Mouse (Mus musculus): Measurements from ENCODE around the gene Apol7b.
"Not testable (repeated sequence)": the region's sequence is repeated elsewhere in the genome, so short reads cannot be mapped to it uniquely, and the experiment has no call there.

Gene Apol7b

DNA sequence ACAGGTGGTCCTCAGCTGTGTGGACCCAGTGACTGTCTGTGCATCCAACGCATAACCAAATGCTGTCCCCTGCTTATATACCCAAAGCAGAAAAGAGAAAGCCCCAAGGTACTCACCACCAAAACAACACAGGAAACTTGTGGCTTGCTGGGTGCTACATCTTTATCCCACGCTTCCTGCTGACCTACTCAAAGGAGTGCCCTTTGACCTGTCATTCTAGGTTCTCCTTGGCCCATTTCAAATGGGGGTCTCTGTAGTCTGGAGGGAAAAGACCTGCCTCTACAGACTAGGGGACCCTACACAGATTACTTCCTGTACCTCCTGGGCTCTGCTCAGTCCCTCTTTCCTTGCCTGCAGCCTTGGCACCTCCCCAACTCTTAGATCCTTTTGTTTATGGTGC lies at the start of gene Apol7b:
Gene Apol7b (minus strand): TSS at position 101 of the 400 bp plus-strand sequence.
- not testable (repeated sequence) for DNase-seq (ENCODE audit: extremely low spot score)

DNA sequence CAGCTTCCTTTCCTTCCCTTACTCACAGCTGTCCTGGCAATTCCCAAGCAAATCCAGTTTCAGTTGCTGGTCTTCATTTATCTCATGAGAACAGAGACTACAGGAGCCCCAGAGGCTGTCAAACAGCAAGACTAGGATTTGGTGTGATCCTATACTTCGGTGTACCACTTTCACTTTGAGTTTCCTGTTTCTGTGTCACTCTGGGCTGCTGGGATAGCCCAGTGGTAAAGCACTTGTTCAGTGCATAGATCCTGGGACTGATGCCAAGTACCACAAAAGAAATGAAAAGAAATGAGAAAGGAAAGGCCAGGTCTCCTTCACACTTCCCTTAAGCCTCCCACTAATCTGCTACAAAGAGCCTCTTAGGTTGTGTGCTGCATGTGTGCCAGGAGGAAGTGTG lies 47.4 kb upstream of the Apol7b start:
- DNase-seq (ENCODE audit: extremely low spot score), result not testable (repeated sequence)

DNA sequence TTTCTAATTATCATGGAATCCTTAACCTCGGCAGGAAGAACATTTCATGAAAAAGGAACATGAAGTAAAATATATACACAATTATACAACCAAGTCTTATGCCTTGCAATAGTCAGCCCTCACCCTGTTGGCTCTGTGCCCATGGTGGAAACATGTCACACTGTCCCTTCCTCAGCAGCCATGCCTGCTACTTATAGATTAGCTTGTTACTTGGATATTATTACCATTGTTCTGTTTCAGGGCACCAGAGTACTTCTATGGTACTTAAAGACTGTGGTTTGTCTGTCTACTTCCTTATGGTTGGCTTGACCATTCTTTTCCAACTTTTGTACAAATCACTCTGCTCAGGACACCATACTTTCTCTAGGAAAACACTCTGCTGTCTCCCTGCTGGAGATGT lies 45.9 kb upstream of the Apol7b start:
- not testable (repeated sequence) for DNase-seq (ENCODE audit: extremely low spot score)

DNA sequence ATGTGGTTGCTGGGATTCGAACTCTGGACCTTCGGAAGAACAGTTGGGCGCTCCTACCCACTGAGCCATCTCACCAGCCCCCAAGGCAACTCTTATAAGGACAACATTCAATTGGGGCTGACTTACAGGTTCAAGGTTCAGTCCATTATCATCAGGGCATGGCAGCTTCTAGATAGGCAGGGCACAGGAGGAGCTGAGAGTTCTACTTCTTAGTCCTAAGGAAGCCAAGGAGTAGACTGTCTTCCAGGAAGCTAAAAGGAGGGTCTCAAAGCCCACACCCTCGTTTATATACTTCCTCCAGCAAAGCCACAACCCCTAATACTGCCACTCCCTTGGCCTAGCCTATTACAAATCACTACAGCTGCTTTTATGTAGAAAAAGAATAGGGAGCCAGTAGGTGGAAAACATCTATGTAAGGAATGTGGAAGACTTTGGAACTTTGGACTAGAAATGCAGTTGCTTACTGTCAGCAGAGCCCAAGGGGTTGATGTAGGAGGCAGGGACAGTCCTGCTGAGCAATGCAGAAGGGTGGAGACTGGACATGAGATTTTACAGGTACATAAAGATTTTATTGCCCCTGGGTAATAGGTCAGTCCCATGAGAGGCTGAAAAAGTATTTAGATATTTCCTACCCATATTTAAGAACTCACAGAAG lies 35.0 kb upstream of the Apol7b start:
- no peak for DNase-seq (ENCODE audit: extremely low spot score)

DNA sequence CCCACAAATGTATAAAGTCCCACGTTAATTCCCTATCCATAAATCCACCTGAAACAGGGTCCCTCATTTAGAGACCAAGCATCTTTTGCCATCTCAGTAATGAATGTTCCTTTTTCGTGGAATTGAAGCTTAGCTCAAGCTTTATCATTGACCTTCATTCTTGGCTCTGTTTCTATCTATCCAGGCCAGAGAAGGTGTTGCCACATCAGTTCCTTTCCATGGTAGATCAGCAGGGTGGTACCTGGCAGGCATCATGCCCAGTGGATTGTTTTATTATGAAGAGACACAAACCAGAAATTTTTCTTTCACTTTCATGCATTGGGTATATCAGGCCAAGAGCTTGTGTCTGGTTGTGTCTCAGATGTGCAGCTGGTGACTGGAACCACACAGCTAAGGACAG lies 29.4 kb upstream of the Apol7b start, which contains the start of gene Apol10a:
Gene Apol10a (plus strand): TSS at position 355 of the 400 bp plus-strand sequence.
- not testable (repeated sequence) for DNase-seq (ENCODE audit: extremely low spot score)

- DNase-seq (ENCODE audit: extremely low spot score), result not testable (repeated sequence)
Observed at GRCm38 (mm10) chr15:77474699-77475390, 27.6 kb upstream of the Apol7b start.

GRCm38 (mm10) chr15:77449927-77450326 lies 2.6 kb upstream of the Apol7b start:
- DNase-seq (ENCODE audit: extremely low spot score), result peak; percentile 1

- not testable (repeated sequence) for DNase-seq (ENCODE audit: extremely low spot score)
Observed at GRCm38 (mm10) chr15:77445668-77446067, 1.6 kb downstream of the Apol7b start.

DNA sequence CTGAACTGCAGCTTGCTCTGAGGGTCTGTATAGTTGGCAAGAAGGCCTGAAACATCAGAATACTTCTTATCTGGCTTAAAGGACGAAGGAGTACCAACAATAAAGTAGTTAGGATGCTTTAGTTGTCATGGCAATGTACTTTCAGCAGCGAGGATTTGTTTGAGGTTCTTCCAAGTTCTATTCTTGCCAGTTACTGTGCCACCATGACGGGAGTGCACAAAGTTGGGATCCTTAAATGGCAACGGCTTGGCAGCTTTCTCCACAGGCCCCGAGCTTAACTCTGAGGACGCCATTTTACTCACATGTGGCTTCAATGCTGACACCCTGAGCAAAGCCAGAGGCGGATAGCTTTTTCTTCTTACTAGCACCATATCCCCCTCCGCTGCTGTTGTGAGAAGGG lies 2.5 kb downstream of the Apol7b start:
- DNase-seq (ENCODE audit: extremely low spot score), result not testable (repeated sequence)

GRCm38 (mm10) chr15:77428690-77429448 lies 18.4 kb downstream of the Apol7b start:
- DNase-seq (ENCODE audit: extremely low spot score), result not testable (repeated sequence)

DNA sequence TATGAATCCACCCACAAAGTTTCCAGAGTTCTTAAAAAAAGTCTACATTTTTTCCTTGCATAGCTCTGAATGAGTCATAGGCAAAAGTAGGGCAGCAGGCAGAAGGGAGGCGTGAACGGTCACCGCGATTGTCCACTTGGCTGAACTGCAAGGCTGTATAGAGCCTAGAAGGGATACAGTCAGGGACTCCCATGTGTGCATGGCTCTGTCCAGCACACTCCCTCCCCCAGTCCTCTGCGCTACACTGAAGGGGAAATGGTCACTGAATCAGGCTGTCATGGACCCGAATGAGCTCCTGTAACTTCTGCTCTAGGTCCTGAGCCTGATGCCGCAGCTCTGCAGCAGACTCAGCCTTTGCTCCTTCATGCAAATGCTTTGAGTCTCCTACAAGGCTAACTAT lies 24.4 kb downstream of the Apol7b start:
- not testable (repeated sequence) for DNase-seq (ENCODE audit: extremely low spot score)

DNA sequence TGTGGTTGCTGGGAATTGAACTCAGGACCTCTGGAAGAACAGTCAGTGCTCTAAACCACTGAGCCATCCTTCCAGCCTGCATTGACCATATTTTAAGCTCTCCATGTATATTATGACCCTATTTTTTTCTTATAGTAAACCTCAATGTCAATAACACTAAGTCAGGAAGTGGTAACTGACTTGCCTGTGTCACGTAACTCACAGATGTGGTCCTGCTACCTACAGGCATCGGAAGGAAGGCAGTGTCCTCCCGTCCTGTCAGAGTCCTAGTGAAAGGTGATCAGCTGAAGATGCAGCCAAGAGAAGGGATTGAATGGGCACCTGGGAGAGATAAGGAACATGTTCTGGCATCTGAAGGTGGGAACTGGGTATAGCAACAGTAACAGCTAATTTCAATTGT lies 27.6 kb downstream of the Apol7b start:
- DNase-seq (ENCODE audit: extremely low spot score), result not testable (repeated sequence)

DNA sequence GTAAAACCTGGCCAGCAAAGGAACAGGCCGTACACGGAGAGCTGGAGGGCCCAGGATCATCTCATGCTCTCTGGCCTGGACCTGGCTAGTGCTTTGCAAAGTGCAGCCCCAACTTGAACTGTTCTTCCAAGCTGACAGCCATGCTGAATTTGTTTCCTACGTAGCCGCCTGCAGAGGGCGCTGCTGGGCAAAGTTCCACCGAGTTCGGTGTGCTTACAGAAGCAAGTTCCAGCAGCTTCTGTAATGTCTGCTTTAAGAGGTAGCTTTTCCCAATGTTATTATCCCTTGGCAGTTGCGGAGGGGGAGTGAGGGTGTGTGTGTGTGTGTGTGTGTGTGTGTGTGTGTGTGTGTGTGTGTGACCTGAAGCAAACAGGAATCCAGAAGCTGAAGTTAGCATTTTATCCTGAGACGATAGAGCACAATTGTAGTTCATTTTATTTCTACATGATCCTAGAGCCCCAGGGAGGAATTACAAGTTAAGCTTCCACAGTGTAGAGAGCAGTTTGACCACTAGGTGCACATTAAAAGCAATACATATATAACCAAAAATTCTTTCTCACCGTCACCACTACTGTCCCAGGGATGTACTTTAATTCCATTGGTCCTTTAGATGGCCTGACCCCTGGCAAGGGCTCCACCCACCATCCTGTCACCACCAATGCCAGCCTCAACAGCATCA lies 30.5 kb downstream of the Apol7b start:
- not testable (repeated sequence) for DNase-seq (ENCODE audit: extremely low spot score)

GRCm38 (mm10) chr15:77415653-77416052 lies 31.6 kb downstream of the Apol7b start:
- DNase-seq (ENCODE audit: extremely low spot score), result not testable (repeated sequence)

DNA sequence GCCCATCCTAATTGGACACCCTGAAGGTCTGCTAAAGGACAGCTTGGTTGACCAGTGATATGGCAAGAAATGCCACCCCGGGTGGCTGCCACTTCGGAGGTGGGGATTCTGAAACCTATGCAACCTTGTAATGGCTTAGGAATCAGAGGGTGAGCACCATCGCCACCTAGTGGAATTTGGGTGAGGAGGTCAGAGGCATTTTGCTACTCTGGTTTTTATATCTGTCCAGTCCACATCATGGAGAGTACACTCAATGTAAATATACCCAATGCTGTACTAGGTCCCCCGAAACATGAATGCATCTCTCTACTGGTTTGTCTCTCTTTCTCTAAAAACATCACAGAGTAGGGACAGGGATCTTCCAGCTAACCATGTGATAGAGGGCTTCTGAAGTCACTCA lies 34.6 kb downstream of the Apol7b start:
- not testable (repeated sequence) for DNase-seq (ENCODE audit: extremely low spot score)

DNA sequence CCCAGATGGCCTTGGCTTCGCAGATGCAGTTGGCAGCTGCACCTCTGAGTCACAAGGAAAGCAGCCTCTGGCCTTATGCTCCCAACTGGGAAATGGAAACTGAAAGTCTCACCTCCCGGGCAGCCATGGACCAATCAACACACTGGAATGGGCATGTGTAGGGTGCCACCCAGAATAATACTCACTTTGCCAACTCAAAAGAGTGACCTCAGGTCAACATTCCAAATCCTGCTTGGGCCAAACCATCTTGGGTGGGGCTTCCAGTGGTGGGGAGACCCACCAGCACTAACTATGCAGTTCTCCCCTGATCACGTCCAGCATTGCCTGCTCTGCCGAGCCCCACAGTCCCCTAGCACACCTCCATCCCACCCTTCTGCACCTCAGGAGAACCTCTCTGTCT lies 36.3 kb downstream of the Apol7b start, which contains the start of gene Apol9a:
Gene Apol9a (minus strand): TSS at position 101 of the 400 bp plus-strand sequence.
- not testable (repeated sequence) for DNase-seq (ENCODE audit: extremely low spot score)

DNA sequence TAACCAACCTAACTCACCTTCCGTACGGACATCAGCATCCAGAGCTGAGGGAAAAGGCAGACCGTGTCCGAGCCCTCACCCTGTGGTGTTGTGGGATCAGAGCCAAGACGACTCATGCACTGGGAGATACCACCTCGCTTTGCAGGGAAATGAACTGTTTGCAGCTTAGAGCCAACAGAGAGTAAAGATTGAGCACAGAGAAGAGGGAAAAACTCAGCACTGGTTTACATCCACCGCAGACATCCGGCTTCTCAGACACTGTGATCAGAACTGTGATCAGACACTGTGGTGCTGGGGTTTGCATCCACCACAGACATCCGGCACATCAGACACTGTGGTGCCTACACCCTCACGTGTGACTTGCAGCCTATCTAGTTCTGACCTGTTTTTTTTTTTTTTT lies 40.9 kb downstream of the Apol7b start:
- DNase-seq (ENCODE audit: extremely low spot score), result not testable (repeated sequence)

GRCm38 (mm10) chr15:77399027-77399426 lies 48.3 kb downstream of the Apol7b start, which contains the start of gene Apol7a:
TSS of gene Apol7a (minus strand) at chr15:77399110.
- DNase-seq (ENCODE audit: extremely low spot score), result peak; percentile 20

DNA sequence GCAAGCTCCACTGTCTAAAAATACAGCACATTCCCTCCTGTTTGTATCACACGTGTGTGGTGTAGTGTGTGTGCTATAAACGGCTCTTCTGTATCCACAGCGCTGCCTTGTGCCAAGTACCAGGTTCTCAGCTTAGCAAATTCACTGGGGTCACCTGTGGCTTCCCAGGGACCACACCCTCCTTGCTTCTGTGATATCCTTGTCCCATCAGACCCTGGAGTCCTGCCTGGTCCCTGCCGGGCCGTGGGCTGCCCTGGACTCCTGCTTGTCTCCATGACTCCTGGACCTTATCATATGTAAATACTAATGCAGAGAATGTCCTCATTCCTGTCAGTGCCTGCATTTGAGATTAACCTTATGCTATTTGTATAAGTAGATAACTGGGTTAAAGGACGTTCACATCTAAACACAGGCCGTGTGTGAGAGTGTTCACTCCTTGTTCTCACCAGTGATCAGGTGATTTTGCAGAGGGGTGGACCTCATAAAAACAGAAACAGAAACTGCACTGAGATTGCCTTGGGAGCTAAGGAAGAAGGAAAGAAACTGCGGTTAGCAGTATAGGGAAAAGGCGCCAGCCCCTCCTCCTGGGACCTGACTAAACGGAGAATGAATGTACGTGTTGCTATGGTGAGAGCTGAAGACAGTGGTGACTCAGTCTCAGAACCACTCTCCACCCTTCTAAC lies 49.7 kb downstream of the Apol7b start:
- not testable (repeated sequence) for DNase-seq (ENCODE audit: extremely low spot score)

DNA sequence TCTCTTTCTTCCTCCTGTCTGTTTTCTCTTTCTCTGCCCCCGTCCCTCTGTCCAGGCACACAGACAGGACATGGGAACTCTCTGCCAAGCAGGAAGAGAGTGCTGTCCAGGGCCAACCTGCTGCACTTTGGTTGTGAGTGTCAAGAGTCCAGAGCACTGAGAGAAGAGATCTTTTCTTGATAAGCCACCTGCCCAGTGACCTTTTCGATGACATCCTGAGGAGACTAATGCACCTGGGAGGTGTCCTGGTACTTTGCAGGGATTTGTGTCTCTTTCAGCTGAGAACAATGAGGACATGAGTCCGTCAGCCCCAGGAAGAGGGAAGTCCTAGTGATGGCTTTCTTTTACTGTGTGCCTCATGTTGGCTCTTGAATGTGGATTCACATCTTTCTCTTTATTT lies 53.5 kb downstream of the Apol7b start:
- DNase-seq (ENCODE audit: extremely low spot score), result not testable (repeated sequence)

DNA sequence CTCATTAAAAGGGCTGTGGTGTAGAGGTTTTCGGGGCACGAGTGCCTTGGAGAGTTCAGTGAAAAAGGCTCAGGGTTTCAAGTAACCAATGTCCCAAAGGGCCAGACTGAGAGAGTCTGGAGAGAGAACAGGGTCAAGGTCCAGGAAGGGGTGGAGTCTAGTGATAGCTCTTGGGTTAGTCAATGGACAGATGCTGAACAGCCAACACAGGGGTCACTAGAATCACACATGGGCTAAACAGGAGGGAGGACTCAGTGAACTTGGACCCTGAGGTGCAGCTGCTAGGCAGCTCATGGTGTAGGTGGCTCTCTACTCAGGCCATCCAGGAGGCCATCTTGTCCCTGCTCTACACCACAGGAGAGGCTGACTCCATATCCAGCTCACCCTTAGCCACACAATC lies 59.8 kb downstream of the Apol7b start:
- DNase-seq (ENCODE audit: extremely low spot score), result no peak

Measured in embryo, embryonic 9.5 days (tissue).